Mouse (Mus musculus) splenic B cell, adult 2 months (primary cell): ENCODE data around the gene Msh6.
"Not testable (repeated sequence)": the region's sequence is repeated elsewhere in the genome, so short reads cannot be mapped to it uniquely, and the experiment has no call there.

Experiments
- DNase-seq: peaks from one replicate; pipeline ENCODE4 v3.0.0-alpha.2; 2011; ENCODE audit warnings: low read depth, low spot score
- H3K27me3 ChIP-seq: 2 replicates; pipeline ENCODE4 v1.6.1; 2012; ENCODE audit warnings: mild to moderate bottlenecking, low read length, moderate library complexity, mixed read lengths; ENCODE audit not compliant: control insufficient read depth, poor library complexity, insufficient read depth, severe bottlenecking
- H3K36me3 ChIP-seq: 2 replicates; pipeline ENCODE4 v1.6.1; 2012; ENCODE audit warnings: mild to moderate bottlenecking, low read length, moderate library complexity, mixed read lengths; ENCODE audit not compliant: control insufficient read depth, poor library complexity, insufficient read depth, severe bottlenecking

Msh6 gene

DNA sequence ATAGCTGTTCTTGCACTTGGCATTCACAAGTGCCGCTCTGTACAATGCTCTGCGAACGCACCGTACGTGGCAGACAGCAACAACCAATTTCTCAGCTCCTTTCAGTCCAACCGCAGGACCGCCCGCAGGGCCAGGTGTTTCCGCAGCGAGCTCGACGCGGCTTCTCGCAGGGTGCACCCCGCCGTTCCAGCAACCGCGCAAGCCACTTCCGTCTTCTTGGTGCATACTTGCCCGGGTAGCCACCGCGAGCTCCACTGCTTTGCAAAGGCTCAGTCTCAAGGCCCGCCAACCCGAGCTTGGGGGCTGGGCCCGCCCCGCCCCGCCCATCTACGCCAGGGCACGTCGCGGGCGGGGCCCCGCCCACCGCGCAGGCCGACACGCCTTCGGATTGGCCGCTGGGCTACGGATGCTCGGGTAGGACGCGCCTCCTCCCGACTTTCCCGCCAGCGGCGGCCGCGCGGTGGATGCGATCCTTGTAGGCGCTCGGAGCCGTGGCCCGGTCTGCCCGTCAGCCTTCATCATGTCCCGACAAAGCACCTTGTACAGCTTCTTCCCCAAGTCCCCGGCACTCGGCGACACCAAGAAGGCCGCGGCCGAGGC, at the start of gene Msh6:
Gene Msh6 (plus strand): TSS at position 434 of the 600 bp plus-strand sequence.
- peak; percentile 98 for DNase-seq
- H3K36me3 ChIP-seq: no peaks in the 10 kb centered on the region; the same call in 1 of the 2 replicates
- H3K27me3 ChIP-seq: no peaks in the 10 kb centered on the region

DNA sequence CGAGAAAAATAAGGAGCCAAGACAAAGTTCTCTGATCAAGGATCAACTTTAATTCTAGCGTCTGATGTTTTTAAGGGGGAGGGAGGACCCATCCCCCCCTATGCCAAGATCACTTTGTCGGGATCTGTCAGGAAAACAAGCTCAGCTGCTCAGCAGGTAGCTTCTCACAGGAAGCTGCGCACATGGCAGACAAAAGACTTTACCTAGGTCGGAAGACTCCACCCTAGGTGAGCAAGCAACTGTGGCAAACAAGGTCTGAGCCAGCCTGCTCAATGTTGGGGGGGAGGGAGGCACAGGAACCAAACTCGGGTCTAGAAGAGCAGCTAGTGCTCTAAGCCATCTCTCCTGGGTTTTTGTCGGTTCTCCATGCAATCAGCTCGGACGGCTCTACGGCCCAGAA, 40.5 kb upstream of the Msh6 start:
- Histone ChIP-seq H3K27me3 (no peaks in the 10 kb centered on the region), H3K36me3 (no peaks in the 10 kb centered on the region)
- no peak for DNase-seq

DNA sequence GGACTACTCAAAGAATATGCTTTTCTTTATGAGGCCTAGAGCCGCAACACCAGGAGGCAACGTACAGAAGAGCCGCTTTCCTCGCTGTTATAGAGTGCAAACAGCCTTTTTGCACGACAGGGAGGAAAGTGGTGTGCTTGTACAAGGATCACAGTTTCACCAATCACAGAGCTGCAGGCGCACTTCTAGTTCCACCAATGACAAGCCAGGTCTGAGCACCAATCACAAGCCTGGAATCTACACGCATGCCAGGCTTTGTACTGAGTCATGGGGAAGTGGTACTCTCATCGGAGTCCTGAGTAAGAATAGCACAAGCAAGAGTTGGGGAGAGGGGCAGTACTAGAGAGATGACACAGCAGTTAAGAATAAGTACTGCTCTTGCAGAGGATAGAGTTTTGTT, 40.1 kb upstream of the Msh6 start:
- DNase-seq: no peak
- Histone ChIP-seq H3K27me3 (no peaks in the 10 kb centered on the region), H3K36me3 (no peaks in the 10 kb centered on the region)

- DNase-seq: no peak
- H3K27me3 ChIP-seq: no peaks in the 10 kb centered on the region
- no peaks in the 10 kb centered on the region for H3K36me3 ChIP-seq
Measured at GRCm38 (mm10) chr17:87936156-87936555, 38.7 kb upstream of the Msh6 start.

GRCm38 (mm10) chr17:87948965-87949584, 25.8 kb upstream of the Msh6 start:
- no peaks in the 10 kb centered on the region for H3K36me3 ChIP-seq
- DNase-seq: peak; percentile 81
- H3K27me3 ChIP-seq: no peaks in the 10 kb centered on the region

GRCm38 (mm10) chr17:87954618-87955124, 20.2 kb upstream of the Msh6 start:
- not testable (repeated sequence) for H3K27me3 ChIP-seq, DNase-seq, H3K36me3 ChIP-seq

- DNase-seq: no peak
- Histone ChIP-seq H3K27me3 (no peaks in the 10 kb centered on the region), H3K36me3 (no peaks in the 10 kb centered on the region)
Measured at GRCm38 (mm10) chr17:87957096-87957840, 17.6 kb upstream of the Msh6 start.

DNA sequence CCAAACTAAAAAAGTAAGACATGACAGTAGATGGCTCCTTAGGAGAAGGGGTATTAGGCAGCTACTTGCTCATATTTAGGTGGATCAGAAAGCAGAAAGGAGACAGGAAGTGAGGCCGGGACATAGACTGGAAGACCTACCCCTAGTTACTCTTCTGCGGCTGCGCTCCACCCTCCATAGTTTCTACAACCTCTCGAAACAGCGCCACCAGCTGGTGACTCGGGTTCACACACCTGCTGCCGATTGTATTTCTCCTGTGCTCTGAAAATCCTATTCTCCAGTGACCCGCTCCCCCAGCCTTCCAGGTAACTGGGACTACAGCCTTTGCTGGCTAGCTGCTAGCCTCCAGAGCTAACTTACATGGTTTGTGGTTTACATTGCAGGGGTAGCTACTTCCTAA, 16.6 kb upstream of the Msh6 start:
- no peaks in the 10 kb centered on the region for H3K36me3 ChIP-seq
- no peak for DNase-seq

GRCm38 (mm10) chr17:87959406-87959805, 15.5 kb upstream of the Msh6 start:
- not testable (repeated sequence) for DNase-seq, H3K36me3 ChIP-seq, H3K27me3 ChIP-seq

More for the DNA sequence above, 16.6 kb upstream of the Msh6 start:
- no peaks in the 10 kb centered on the region for H3K27me3 ChIP-seq

- H3K27me3 ChIP-seq, H3K36me3 ChIP-seq, DNase-seq: not testable (repeated sequence)
Measured at GRCm38 (mm10) chr17:87959931-87960330, 14.9 kb upstream of the Msh6 start.

DNA sequence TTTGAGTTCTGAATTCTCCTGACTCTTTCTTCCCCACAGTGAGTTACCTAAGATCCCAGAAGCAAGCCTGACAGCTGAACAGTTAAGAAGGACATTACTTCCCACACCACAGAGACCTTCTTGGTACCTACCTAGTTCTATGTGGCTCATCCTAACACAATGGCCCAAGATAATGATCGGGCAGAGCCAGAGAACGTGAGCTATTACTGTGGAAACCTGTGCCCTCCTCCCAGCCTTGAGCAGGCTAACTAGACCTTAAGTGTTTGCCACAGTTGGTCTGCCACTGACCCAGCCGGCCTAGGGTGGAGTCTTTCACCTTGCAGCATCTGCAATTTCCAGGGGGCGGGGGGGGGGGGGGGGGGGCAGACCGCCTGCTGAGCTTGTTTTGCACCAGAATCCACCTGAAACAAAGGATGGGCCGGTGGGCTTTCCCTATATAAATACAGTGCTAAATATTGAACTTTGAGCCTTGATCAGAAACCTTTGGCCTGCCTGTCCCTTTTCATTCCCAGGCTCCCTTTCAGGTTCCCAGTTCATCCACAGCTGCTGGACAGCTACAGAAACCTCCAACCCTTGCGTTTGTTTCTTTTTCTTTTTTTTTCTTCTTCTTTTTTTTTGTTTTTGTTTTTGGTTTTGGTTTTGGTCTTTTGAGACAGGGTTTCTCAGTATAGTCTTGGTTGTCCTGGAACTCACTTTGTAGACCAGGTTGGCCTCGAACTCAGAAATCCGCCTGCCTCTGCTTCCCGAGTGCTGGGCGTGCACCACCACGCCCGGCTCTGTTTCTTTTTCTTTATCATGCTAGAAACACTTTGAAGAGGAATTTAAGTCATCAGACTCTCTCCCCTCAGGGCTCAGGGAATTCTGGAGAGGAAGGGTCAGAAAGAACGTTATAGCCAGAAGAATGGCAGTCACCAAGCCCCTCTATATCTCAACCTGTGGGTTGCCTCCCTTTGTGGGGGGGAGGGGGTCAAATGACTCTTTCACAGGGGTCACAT, 11.5 kb upstream of the Msh6 start:
- DNase-seq: no peak
- Histone ChIP-seq H3K27me3 (no peaks in the 10 kb centered on the region), H3K36me3 (no peaks in the 10 kb centered on the region)

- not testable (repeated sequence) for H3K36me3 ChIP-seq, DNase-seq, H3K27me3 ChIP-seq
Measured at GRCm38 (mm10) chr17:87968483-87968926, 6.4 kb upstream of the Msh6 start.

DNA sequence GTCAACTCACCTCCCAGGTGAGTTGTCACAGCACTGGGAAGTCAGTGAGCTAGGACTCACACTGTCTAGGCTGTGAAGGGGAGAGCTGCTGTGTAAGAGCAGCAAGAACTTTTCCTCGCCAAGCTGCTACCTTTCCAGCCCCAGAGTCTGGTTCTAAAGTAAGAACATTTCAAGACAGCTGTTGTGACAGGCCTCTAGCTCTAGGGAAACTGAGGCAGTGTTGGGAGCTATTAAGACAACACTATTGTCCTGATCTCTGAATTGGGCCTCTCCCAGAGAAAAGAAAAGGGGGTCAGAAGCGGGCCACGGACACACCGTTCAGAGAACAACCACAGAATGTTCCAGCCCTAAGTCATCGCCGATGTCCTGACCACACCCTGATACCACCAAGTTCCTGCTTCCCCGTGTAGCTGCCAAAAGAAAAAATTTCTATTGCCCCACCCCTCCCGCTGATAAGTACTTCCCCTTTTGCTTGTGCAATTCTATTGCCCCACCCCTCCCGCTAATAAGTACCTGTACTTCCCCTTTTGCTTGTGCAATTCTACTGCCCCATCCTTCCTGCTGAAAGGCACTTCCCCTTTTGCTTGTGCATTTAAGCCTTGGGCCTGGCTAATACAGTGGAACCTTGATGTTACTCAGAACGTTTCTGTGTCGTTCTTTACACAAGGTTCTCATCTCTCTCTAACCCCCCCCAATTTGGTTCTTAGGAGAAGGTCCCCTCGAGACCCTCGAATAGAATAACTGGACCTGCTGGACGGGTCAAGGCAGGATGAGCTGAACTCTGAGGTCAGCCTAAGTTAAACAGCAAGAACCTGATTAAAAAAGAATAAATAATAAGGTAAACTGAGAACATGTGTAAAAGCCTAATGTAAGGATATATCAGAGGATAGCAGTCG, 2.9 kb upstream of the Msh6 start:
- peak; percentile 61 for DNase-seq
- H3K27me3 ChIP-seq: not testable (repeated sequence)

More for the DNA sequence above, 2.9 kb upstream of the Msh6 start:
- H3K36me3 ChIP-seq: not testable (repeated sequence)
